In genomic region chr7:81154960-81155359, GRCm38 (mm10) we compare ENCODE assay signal across 8 mouse cellular contexts. TPM values are rescaled to one million over a fixed set of nuclear protein-coding genes. Genes with fewer than 3 reads are reported as not detected.
A peak's percentile ranks its signal among the peaks of the same experiment; 100 is the strongest.
DNase-seq lines count a peak whose midpoint lies in the region; ATAC-seq and TF ChIP-seq lines count a peak whose summit lies in the region.

No protein-coding gene starts in this region.

- WGBS in heart, adult 2 months: 2% methylated on average over 3 of the region's 3 CpGs
- WGBS in liver, adult 2 months: 1% methylated on average over 3 of the region's 3 CpGs

- TF ChIP-seq CTCF in heart, adult 2 months (IDR thresholded peaks at IDR 0.05): peak; percentile 100
- peak; percentile 94 for TF ChIP-seq CTCF in liver, adult 2 months (IDR thresholded peaks at IDR 0.05; ENCODE audit: low read depth, low read length)

- peak; percentile 58 to 61 for DNase-seq in CD8-positive naive resting alpha-beta T cell, adult 2 months (ENCODE audit: low read depth in 2 of 2, low spot score in 2 of 2)
- DNase-seq in embryo, embryonic 10 days (ENCODE audit: low spot score): peak; percentile 71
- peak; percentile 66 to 71 for DNase-seq in heart, adult 2 months
- peak; percentile 40 for DNase-seq in kidney, adult 11 months
- DNase-seq in liver, adult 2 months (ENCODE audit: extremely low read depth, low read depth, low spot score): peak; percentile 37
- peak; percentile 72 for DNase-seq in neural tube, embryonic 10.5 days (ENCODE audit: extremely low spot score, low spot score)
- peak; percentile 72 for DNase-seq in thymus, postnatal 0 days (ENCODE audit: low spot score)

- 0 out of 2 replicates have a peak, but pooled peaks have one; percentile 58 for TF ChIP-seq EP300 in heart, adult 2 months (IDR thresholded peaks at IDR 0.05; ENCODE audit: insufficient read depth, low read depth, low read length)

- H3K4me1 ChIP-seq in heart, adult 2 months (ENCODE audit: control insufficient read depth, insufficient read depth, low read length): peaks cover 1% of the 10 kb centered on the region; the same call in 1 of the 2 replicates
- no peaks in the 10 kb centered on the region for H3K4me1 ChIP-seq in liver, adult 2 months (ENCODE audit: control insufficient read depth, insufficient read depth, low read length)

- H3K9ac ChIP-seq in heart, adult 2 months (ENCODE audit: low read depth, low read length): no peak overlapping the region
- no peak overlapping the region for H3K9ac ChIP-seq in liver, adult 2 months (ENCODE audit: low read depth, low read length)

- no peak overlapping the region; the same call in 1 of the 2 replicates for H3K27ac ChIP-seq in heart, adult 2 months
- H3K27ac ChIP-seq in liver, adult 2 months (replicated peaks; ENCODE audit: insufficient read depth, low read depth, low read length): no peak overlapping the region

- no peak overlapping the region for H3K4me3 ChIP-seq in heart, adult 2 months
- no peak overlapping the region for H3K4me3 ChIP-seq in liver, adult 2 months (ENCODE audit: insufficient read depth, low read depth, low read length)

- H3K27me3 ChIP-seq in heart, adult 2 months (ENCODE audit: control insufficient read depth, insufficient read depth, low read length): no peaks in the 10 kb centered on the region
- H3K27me3 ChIP-seq in liver, adult 2 months (ENCODE audit: control insufficient read depth, insufficient read depth, low read length): no peaks in the 10 kb centered on the region

- H3K79me2 ChIP-seq in heart, adult 2 months (replicated peaks; ENCODE audit: control insufficient read depth, insufficient read depth, low read length): no peaks in the 10 kb centered on the region
- no peaks in the 10 kb centered on the region for H3K79me2 ChIP-seq in liver, adult 2 months (ENCODE audit: control insufficient read depth, insufficient read depth, low read length)

- TF ChIP-seq POLR2A in heart, adult 2 months (IDR thresholded peaks at IDR 0.05; ENCODE audit: insufficient read depth, low read depth, low read length): no peak
- no peak for TF ChIP-seq POLR2A in liver, adult 2 months (IDR thresholded peaks at IDR 0.05; ENCODE audit: extremely low read depth, insufficient read depth, low read length)

- H3K36me3 ChIP-seq in heart, adult 2 months (ENCODE audit: control insufficient read depth, insufficient read depth, low read length): no peaks in the 10 kb centered on the region
- no peaks in the 10 kb centered on the region for H3K36me3 ChIP-seq in liver, adult 2 months (ENCODE audit: control insufficient read depth, insufficient read depth, low read length)

- intact Hi-C loops in heart, adult 2 months (cut with DNase I): loop anchor here (1.0 to 5.0 kb wide), 6 partner anchors 93 to 423 kb away; partner anchors contain the start of genes Sec11a and Zfp592

- ATAC-seq in activated CD4-positive, CD25-positive, alpha-beta regulatory T cell, adult 4 months: peak; percentile 100

RNA-seq across cellular contexts. Expression of gene Slc28a1, which starts 40.4 kb away (rescaled TPM):
- polyA plus RNA-seq in activated CD4-positive, CD25-positive, alpha-beta regulatory T cell, adult 4 months (2017; shearing (Covaris generic)): not detected
- total RNA-seq in heart, adult 2 months (2021): under 1 TPM; 0.18 to 0.20 TPM
- polyA plus RNA-seq in heart, adult 2 months (2012; rRNA removed): 0.08 and 0.20 TPM in 2 replicates
- total RNA-seq in liver, adult 2 months (2014; rRNA removed): 0.28 TPM in 1 of 2 replicates, not detected in the other
- polyA plus RNA-seq in liver, adult 2 months (2012; rRNA removed): 0.12 and 0.24 TPM in 2 replicates
- polyA plus RNA-seq in thymus, postnatal 0 days (2015; fragmentation: Nextera tagmentation; extraction: Ambion mirVana): 0.24 and 0.49 TPM in 2 replicates

RNA-seq across cellular contexts. Expression of gene Pde8a, which starts 58.4 kb away (rescaled TPM):
- 1 to 10 TPM; 1.1 to 2.3 TPM for polyA plus RNA-seq in activated CD4-positive, CD25-positive, alpha-beta regulatory T cell, adult 4 months (2017; shearing (Covaris generic))
- total RNA-seq in heart, adult 2 months (2021): 10 to 100 TPM; 12.2 to 13.0 TPM
- 7.8 and 13.6 TPM in 2 replicates for polyA plus RNA-seq in heart, adult 2 months (2012; rRNA removed)
- 13.5 and 15.1 TPM in 2 replicates for total RNA-seq in liver, adult 2 months (2014; rRNA removed)
- polyA plus RNA-seq in liver, adult 2 months (2012; rRNA removed): 13.3 and 13.7 TPM in 2 replicates
- 1.2 TPM in 2 replicates for polyA plus RNA-seq in thymus, postnatal 0 days (2015; fragmentation: Nextera tagmentation; extraction: Ambion mirVana)
